Mouse (Mus musculus) heart, embryonic 10.5 days (tissue): Measurements from ENCODE around the gene Prpf3. TPM values are rescaled to one million over a fixed set of nuclear protein-coding genes. Genes with fewer than 3 reads are reported as not detected.
"Not testable (repeated sequence)": the region's sequence is repeated elsewhere in the genome, so short reads cannot be mapped to it uniquely, and the experiment has no call there.

Source experiments
- DNase-seq: peaks from one replicate; pipeline ENCODE4 v3.0.0-alpha.2; 2017; ENCODE audit warnings: low spot score
- H3K27ac ChIP-seq: fragments of 300-500 bp; sonication (generic); 2 replicates; pipeline ENCODE4 v1.5.1; 2016; ENCODE audit warnings: mild to moderate bottlenecking
- H3K27me3 ChIP-seq: fragments of 300-500 bp; sonication (generic); 2 replicates; pipeline ENCODE4 v1.6.1; 2016; ENCODE audit warnings: mild to moderate bottlenecking; ENCODE audit not compliant: poor library complexity, insufficient read depth, severe bottlenecking
- H3K36me3 ChIP-seq: fragments of 300-500 bp; sonication (generic); 2 replicates; pipeline ENCODE4 v1.6.1; 2016; ENCODE audit warnings: mild to moderate bottlenecking, moderate library complexity
- H3K4me1 ChIP-seq: fragments of 300-500 bp; sonication (generic); 2 replicates; pipeline ENCODE4 v1.6.1; 2016; ENCODE audit warnings: mild to moderate bottlenecking
- H3K4me3 ChIP-seq: fragments of 300-500 bp; sonication (generic); 2 replicates; pipeline ENCODE4 v1.5.1; 2016; ENCODE audit warnings: mild to moderate bottlenecking, moderate library complexity
- H3K9me3 ChIP-seq: fragments of 300-500 bp; sonication (generic); 2 replicates; pipeline ENCODE4 v1.6.1; 2016; ENCODE audit warnings: mild to moderate bottlenecking, moderate library complexity
- WGBS: fragments of 180-500 bp; shearing (Covaris S2); methylation state at CpG from one replicate; pipeline ENCODE4 v1.1.7; 2016; 5-methylcytosine and 5-hydroxymethylcytosine counted together
- polyA plus RNA-seq: library from polyadenylated mRNA; unstranded; fragments of >200 nt; fragmentation: Nextera tagmentation; extraction: Ambion mirVana; gene quantifications from 2 replicates; pipeline ENCODE4 v1.2.1, GENCODE M21; 2016

Prpf3 gene
- polyA plus RNA-seq, 1 experiment from 2014 or later, result 55.1 TPM

DNA sequence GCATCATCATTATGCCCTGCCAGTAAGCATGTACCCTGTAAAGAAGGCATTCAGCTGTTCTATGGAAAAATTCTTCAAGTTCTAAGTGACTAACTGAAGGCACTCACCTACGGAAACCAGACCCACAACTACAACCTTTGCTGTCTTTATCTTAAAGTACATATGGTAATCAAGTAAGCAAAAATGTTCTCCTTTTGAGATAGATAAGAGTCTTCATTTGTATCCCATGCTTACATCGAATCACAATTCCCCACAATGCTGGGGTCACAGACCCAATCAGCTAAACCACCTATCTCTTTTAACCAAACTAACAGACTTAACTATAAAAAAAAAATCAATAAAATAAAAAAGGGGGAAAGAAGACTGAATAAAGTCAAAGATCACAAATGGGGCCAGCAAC is 16.4 kb downstream of the Prpf3 start:
- Histone ChIP-seq H3K27me3 (no peaks in the 10 kb centered on the region), H3K27ac (no peak overlapping the region), H3K9me3 (no peaks in the 10 kb centered on the region), H3K4me3 (no peak overlapping the region), H3K4me1 (no peaks in the 10 kb centered on the region), H3K36me3 (peaks cover 92% of the 10 kb centered on the region)
- WGBS, result 84% methylated on average over 2 of the region's 2 CpGs
- no peak for DNase-seq

DNA sequence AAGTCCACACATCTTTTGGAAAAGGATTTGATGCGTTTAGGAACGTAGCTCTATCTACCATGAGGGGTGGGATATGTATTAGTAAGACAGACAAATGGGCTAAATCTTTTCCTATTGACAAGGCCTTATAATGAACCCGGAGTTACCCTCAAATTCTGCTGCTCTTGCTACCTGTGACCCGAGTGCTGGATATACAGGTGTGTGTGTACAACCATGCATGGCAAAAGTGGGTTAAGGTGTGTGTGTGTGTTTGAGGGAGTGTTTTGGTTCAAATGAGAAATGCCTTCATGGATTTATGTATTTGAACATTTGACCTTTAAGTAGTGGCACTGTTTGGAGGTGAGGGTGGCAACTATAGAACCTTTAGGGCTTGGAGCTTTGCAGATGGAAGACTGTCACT is 26.6 kb downstream of the Prpf3 start:
- WGBS, result 97% methylated on average over 4 of the region's 4 CpGs
- H3K9me3 ChIP-seq, result no peaks in the 10 kb centered on the region
- no peak overlapping the region for H3K27ac ChIP-seq
- H3K4me1 ChIP-seq, result no peaks in the 10 kb centered on the region
- no peaks in the 10 kb centered on the region for H3K27me3 ChIP-seq
- no peak overlapping the region for H3K4me3 ChIP-seq
- DNase-seq, result no peak
- peaks cover 66% of the 10 kb centered on the region for H3K36me3 ChIP-seq

DNA sequence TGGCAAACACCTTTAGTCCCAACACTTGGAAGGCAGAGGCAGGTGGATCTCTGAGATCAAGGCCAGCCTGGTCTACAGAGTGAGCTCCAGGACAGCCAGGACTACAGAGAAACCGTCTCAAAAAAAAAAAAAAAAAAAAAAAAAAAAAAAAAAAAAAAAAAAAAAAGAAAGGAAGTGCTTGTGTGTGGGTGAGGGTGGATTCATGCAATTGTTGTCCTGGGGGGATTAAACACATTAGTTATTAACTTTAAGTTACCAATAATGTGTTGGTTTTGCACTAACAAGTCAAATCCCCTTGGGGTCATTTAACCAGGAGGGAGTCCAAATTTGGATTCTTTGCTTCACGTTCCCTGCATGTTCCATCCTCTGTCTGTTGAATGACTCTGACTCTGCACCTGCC is 29.4 kb downstream of the Prpf3 start:
- 78% methylated on average over 2 of the region's 2 CpGs for WGBS
- no peaks in the 10 kb centered on the region for H3K4me1 ChIP-seq
- H3K36me3 ChIP-seq, result peaks cover 39% of the 10 kb centered on the region
- no peak overlapping the region for H3K4me3 ChIP-seq
- no peaks in the 10 kb centered on the region for H3K27me3 ChIP-seq
- no peaks in the 10 kb centered on the region for H3K9me3 ChIP-seq
- H3K27ac ChIP-seq, result no peak overlapping the region
- no peak for DNase-seq

DNA sequence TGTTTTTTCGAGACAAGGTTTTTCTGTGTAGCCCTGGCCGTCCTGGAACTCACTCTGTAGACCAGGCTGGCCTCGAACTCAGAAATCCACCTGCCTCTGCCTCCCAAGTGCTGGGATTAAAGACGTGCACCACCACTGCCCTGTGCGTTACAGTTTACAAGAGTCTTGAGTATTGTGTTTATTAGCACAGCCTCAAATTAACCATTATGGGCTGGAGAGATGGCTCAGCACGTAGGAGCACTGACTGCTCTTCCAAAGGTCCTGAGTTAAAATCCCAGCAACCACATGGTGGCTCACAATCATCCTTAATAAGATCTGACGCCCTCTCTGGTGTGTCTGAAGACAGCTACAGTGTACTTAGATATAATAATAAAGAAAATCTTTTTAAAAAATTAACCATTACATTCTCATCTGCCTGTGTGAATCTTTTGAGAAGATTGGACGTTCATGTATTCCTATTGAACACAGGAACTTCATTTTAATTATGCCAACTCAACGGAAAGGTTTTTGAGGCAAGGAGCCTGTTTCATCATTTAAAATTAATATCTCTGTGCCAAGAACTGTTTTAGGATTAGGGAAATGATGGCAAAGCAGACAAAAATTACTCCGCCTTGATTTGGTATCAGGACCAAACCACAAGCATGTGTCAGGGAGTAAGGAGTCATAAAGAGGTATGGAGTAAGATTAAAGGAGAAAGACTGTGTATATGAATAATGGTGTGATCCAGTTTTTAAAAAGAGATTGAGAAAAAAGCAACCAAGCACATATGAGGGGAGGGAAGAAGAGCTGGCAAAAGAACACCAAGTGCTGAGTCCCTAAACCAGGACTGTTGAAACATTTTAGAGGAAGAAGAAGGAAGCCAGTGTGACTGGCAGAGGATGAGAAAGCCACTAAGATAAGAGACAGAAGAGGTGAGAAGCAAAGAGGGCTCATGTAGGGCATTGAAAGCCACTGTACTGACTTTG is 35.4 kb downstream of the Prpf3 start:
- no peaks in the 10 kb centered on the region for H3K9me3 ChIP-seq
- DNase-seq, result no peak
- H3K4me3 ChIP-seq, result peak overlapping the region; percentile 91
- WGBS, result 39% methylated on average over 10 of the region's 10 CpGs
- H3K27me3 ChIP-seq, result no peaks in the 10 kb centered on the region
- no peaks in the 10 kb centered on the region; the same call in none of the 2 replicates for H3K36me3 ChIP-seq
- H3K4me1 ChIP-seq, result peaks cover 9% of the 10 kb centered on the region
- peak overlapping the region; percentile 100 for H3K27ac ChIP-seq

DNA sequence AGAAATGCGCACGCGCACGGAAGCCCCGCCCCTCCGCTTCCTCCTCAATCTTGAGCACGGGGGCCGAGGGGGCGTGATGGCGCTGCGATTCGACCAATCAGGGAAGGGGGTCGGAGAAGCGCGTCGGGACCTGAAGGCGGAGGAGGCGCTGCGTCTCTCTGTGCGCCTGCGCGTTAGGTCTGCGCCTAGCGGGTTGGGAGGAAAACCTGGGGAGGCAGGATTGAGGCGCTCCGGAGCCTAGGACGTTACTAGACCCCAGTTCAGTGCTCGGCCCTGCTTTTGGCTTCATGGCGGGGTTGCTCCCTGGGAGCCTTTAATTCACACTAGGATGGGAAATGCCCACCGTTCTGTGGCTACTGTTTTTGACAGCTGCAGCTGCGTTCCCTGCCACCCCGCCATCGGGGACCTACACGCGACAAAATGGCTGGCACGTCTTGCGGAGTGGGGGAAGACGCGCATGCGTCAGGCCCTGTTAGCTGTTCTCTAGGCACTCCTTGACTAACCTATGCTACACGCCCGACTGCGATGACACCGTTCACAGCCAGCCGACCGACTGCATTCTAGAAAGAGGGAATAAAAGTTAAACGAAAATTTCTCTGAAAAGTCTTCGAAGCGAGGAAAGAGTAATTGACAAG is 36.2 kb downstream of the Prpf3 start:
- no peaks in the 10 kb centered on the region for H3K27me3 ChIP-seq
- under 1% methylated on average over 49 of the region's 49 CpGs for WGBS
- DNase-seq, result peak; percentile 100
- peak overlapping the region; percentile 100 for H3K27ac ChIP-seq
- no peaks in the 10 kb centered on the region; the same call in none of the 2 replicates for H3K36me3 ChIP-seq
- peaks cover 9% of the 10 kb centered on the region for H3K4me1 ChIP-seq
- no peaks in the 10 kb centered on the region for H3K9me3 ChIP-seq
- peak overlapping the region; percentile 91 for H3K4me3 ChIP-seq

DNA sequence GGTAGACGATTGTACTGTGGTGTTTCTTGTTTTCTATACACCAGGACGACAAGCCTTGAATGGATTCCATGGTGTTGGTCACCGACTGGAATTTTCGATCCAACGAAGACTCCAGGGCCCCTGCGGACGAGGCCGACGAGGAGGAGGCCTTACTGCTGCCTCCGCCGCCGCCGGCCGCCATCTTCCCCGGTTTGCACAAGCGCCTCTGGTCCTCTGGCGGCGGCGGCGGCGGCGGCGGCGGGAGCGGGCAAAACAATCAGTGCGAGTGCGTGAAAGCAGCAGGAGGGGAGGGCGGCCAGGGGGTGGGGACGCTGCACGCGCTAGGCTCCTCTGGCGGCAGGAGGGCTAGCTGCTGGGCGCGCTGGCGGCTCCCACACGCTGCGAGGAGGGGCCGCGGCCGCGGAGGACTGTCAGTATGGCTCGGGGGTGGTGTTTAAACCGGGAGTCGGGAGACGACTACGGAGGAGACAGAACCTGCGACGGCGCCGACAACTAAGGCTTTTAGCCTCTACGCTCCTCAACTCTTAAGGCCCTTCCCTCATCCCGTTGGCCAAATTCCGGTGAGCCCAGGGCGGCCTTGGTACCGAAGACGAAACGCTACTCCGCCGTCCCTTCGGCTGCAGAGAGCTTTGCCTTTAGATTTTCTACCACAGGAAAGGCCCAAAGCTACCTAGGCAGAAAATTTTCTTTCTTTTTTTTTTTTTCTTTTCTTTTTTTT is 37.0 kb downstream of the Prpf3 start, which contains the start of gene Rprd2:
TSS of gene Rprd2 (minus strand) at position 293 of the 718 bp plus-strand sequence.
- Histone ChIP-seq H3K27me3 (no peaks in the 10 kb centered on the region), H3K9me3 (no peaks in the 10 kb centered on the region), H3K4me1 (peaks cover 9% of the 10 kb centered on the region), H3K4me3 (peak within 1 kb of the TSS; percentile 91), H3K27ac (peak within 1 kb of the TSS; percentile 100), H3K36me3 (no peaks in the 10 kb centered on the region; the same call in none of the 2 replicates)
- under 1% methylated on average over 60 of the region's 60 CpGs for WGBS
- peak; percentile 94 for DNase-seq

DNA sequence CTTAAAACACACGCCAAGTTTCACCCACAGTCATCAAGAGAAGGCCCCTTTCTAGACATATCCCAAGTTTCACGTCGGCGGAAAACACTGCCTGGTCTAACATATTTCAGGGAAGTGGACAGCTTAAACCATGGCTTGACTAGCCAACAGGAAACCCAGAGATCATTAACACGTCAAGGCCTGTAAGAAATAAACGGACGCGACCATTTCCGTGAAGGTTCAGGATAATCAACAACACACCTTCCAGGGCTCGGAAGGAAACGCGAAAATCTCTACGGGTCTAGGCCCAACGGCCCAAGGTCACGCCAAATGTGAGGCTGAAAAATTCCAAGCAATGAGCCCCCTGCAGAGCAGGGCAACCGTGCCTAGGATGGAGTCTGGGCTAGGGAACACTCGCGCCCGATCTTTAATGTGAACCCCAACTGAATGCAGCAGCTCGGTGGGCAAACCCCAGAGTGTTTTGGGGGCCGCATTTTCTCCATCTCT is 37.6 kb downstream of the Prpf3 start:
- under 1% methylated on average over 21 of the region's 21 CpGs for WGBS
- Histone ChIP-seq H3K4me1 (peaks cover 9% of the 10 kb centered on the region), H3K9me3 (no peaks in the 10 kb centered on the region), H3K27ac (peak overlapping the region; percentile 100), H3K27me3 (no peaks in the 10 kb centered on the region), H3K36me3 (no peaks in the 10 kb centered on the region; the same call in none of the 2 replicates), H3K4me3 (peak overlapping the region; percentile 91)
- DNase-seq, result peak; percentile 78

DNA sequence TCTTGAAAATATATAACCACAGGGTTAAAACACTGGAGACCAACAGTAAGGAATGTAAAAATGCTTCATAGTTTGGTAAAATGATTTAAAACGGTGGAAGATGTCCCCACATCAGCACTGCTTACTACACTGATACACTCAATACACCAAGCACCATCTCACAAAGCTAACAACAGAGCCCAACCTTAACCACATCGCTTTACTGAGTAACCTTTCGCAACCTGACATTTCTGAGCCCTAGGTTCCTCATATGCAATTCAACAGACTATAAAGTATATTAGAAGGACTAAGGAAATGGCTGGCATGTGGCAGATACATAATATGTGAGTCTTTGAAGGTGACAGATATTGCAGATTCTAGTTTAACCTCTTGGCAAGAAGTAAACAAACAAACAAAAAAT is 39.0 kb downstream of the Prpf3 start:
- Histone ChIP-seq H3K36me3 (peaks cover 5% of the 10 kb centered on the region), H3K27ac (no peak overlapping the region), H3K4me3 (peak overlapping the region; percentile 3; the same call in 1 of the 2 replicates), H3K9me3 (no peaks in the 10 kb centered on the region), H3K4me1 (peaks cover 9% of the 10 kb centered on the region), H3K27me3 (no peaks in the 10 kb centered on the region)
- WGBS, result 92% methylated on average over 3 of the region's 3 CpGs
- DNase-seq, result no peak

DNA sequence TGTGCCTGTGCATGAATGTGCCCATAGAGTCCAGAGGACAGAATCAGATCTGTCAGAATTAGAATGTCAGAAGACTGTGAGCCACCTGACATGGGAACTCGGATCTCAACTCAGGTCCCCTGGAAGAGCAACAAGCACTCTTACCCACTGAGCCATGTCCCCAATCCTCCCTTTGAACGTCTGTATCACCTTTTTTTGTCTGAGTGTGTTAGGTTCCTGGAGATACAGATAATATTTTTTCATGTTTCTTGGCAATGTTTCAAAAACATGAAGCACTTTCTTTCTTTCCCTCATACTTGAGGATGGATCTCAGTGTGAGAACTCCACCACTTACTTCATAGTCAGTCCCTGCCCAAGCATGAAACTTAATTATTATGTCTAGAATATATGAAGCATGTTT is 47.3 kb downstream of the Prpf3 start:
- no peaks in the 10 kb centered on the region for H3K4me1 ChIP-seq
- H3K36me3 ChIP-seq, result peaks cover 26% of the 10 kb centered on the region
- DNase-seq, result no peak
- no peaks in the 10 kb centered on the region for H3K9me3 ChIP-seq
- no peak overlapping the region for H3K27ac ChIP-seq
- WGBS, result 70% methylated on average over 2 of the region's 2 CpGs
- H3K27me3 ChIP-seq, result no peaks in the 10 kb centered on the region
- H3K4me3 ChIP-seq, result no peak overlapping the region

DNA sequence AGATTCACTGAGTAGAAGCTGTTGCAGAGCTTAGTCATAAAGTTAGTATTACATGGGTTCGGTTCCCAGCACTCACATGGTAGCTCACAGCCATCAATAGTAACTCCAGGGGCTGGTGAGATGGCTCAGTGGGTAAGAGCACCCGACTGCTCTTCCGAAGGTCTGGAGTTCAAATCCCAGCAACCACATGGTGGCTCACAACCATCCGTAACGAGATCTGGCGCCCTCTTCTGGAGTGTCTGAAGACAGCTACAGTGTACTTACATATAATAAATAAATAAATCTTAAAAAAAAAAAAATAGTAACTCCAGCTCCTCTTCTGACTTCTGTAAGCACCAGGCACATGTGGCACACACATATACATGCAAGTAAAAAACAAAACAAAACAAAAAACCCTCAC is 48.1 kb downstream of the Prpf3 start:
- not testable (repeated sequence) for DNase-seq

DNA sequence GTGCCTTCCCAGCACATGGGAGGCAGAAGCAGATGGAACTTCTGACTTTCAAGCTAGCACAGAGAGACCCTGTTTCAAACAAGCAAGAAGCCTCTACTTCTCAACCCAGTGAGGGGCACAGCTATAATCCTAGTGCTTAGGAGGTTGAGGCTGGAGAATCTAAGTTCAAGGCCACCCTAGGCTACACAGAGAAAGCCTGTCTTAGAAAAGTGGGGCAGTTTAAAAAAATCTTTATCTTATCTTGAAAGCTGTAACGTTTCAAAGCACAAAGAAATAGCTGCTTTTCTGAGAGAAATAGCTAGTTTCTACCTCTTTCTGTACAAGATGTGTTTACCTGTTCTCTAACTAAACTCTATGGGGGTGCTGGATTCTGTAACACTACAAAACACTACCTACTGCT is 49.0 kb downstream of the Prpf3 start:
- no peak overlapping the region for H3K4me3 ChIP-seq
- H3K4me1 ChIP-seq, result no peaks in the 10 kb centered on the region
- no peak overlapping the region for H3K27ac ChIP-seq
- WGBS, result 31% methylated on average over 1 of the region's 1 CpGs
- H3K27me3 ChIP-seq, result no peaks in the 10 kb centered on the region
- H3K9me3 ChIP-seq, result no peaks in the 10 kb centered on the region
- DNase-seq, result no peak
- H3K36me3 ChIP-seq, result peaks cover 33% of the 10 kb centered on the region

More for the DNA sequence above, 48.1 kb downstream of the Prpf3 start:
- H3K36me3 ChIP-seq, result peaks cover 32% of the 10 kb centered on the region
- not testable (repeated sequence) for H3K9me3 ChIP-seq, H3K4me1 ChIP-seq, H3K27ac ChIP-seq, H3K27me3 ChIP-seq, H3K4me3 ChIP-seq
- WGBS, result 81% methylated on average over 6 of the region's 6 CpGs

DNA sequence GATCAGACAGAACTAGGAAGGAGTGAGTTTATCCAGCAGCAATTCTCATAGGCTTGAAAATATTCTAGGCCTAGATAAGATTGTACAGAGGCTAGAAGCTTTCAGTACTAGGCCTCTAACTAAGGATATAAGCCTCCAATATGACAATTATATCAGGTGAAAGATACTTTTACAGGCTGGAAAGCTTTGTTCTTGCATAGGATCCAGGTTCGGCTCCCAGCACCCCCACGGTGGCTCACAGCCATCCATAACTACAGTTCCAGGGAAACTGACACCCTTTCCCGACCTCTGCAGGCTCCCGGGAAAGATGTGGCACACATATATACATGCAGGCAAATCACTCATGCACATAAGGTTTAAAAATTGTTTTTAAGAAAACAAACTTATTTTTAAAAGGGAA is 51.8 kb downstream of the Prpf3 start:
- Histone ChIP-seq H3K27me3 (no peaks in the 10 kb centered on the region), H3K36me3 (peaks cover 33% of the 10 kb centered on the region), H3K4me3 (no peak overlapping the region), H3K4me1 (no peaks in the 10 kb centered on the region; the same call in 1 of the 2 replicates), H3K27ac (no peak overlapping the region), H3K9me3 (no peaks in the 10 kb centered on the region)
- 89% methylated on average over 4 of the region's 4 CpGs for WGBS
- DNase-seq, result no peak
